Mouse (Mus musculus): ENCODE results near the gene Ubac1. TPM values are rescaled to one million over a fixed set of nuclear protein-coding genes. Genes with fewer than 3 reads are reported as not detected.

The Ubac1 gene
- polyA plus RNA-seq, 1 experiment, result not detected

GRCm38 (mm10) chr2:25969319-25969718 lies 52.2 kb downstream of the Ubac1 start:
- Histone ChIP-seq H3K27ac (ENCODE audit: insufficient read depth, low read depth, low read length) (no peak overlapping the region), H3K4me3 (ENCODE audit: insufficient read depth, low read depth, low read length) (no peak overlapping the region), H3K4me1 (ENCODE audit: control insufficient read depth, insufficient read depth, low read length) (peaks cover 10% of the 10 kb centered on the region)
- TF ChIP-seq POLR2A (IDR thresholded peaks at IDR 0.05; ENCODE audit: insufficient read depth, low read depth, low read length) (no peak), CTCF (IDR thresholded peaks at IDR 0.05; ENCODE audit: insufficient read depth, low read depth, low read length) (no peak)
- 64% methylated on average over 4 of the region's 4 CpGs for WGBS

GRCm38 (mm10) chr2:25949291-25949690 lies 72.3 kb downstream of the Ubac1 start:
- peaks cover 2% of the 10 kb centered on the region; the same call in 1 of the 2 replicates for H3K4me1 ChIP-seq (ENCODE audit: control insufficient read depth, insufficient read depth, low read length)
- H3K27ac ChIP-seq (ENCODE audit: insufficient read depth, low read depth, low read length), result no peak overlapping the region
- TF ChIP-seq CTCF (IDR thresholded peaks at IDR 0.05; ENCODE audit: insufficient read depth, low read depth, low read length) (no peak), POLR2A (IDR thresholded peaks at IDR 0.05; ENCODE audit: insufficient read depth, low read depth, low read length) (no peak)
- H3K4me3 ChIP-seq (ENCODE audit: insufficient read depth, low read depth, low read length), result no peak overlapping the region
- WGBS, result 86% methylated on average over 3 of the region's 3 CpGs

Other genes starting within 250 kb of the Ubac1 start
- gene Lcn11, start 244.7 kb downstream of the Ubac1 start, polyA plus RNA-seq (2012; ENCODE audit: insufficient read depth, insufficient read length, low replicate concordance, missing spikeins), result not detected in 2 replicates
- not detected in 2 replicates for gene Gm13539, start 239.5 kb downstream of the Ubac1 start, polyA plus RNA-seq (2012; ENCODE audit: insufficient read depth, insufficient read length, low replicate concordance, missing spikeins)
- gene Glt6d1, start 205.9 kb downstream of the Ubac1 start, polyA plus RNA-seq (2012; ENCODE audit: insufficient read depth, insufficient read length, low replicate concordance, missing spikeins), result not detected in 2 replicates
- gene Lcn9, start 198.6 kb downstream of the Ubac1 start, polyA plus RNA-seq (2012; ENCODE audit: insufficient read depth, insufficient read length, low replicate concordance, missing spikeins), result not detected in 2 replicates
- not detected in 2 replicates for gene Sohlh1, start 174.5 kb downstream of the Ubac1 start, polyA plus RNA-seq (2012; ENCODE audit: insufficient read depth, insufficient read length, low replicate concordance, missing spikeins)
- gene Kcnt1, start 158.0 kb downstream of the Ubac1 start, polyA plus RNA-seq (2012; ENCODE audit: insufficient read depth, insufficient read length, low replicate concordance, missing spikeins), result 206 and 256 TPM in 2 replicates
- gene Camsap1, start 38.5 kb downstream of the Ubac1 start, polyA plus RNA-seq (2012; ENCODE audit: insufficient read depth, insufficient read length, low replicate concordance, missing spikeins), result not detected in 2 replicates
- gene Nacc2, start 101.5 kb upstream of the Ubac1 start, polyA plus RNA-seq (2012; ENCODE audit: insufficient read depth, insufficient read length, low replicate concordance, missing spikeins), result 71.7 TPM in 1 of 2 replicates, not detected in the other
- gene Lhx3, start 186.5 kb upstream of the Ubac1 start, polyA plus RNA-seq (2012; ENCODE audit: insufficient read depth, insufficient read length, low replicate concordance, missing spikeins), result not detected in 2 replicates
- gene Qsox2, start 215.8 kb upstream of the Ubac1 start, polyA plus RNA-seq (2012; ENCODE audit: insufficient read depth, insufficient read length, low replicate concordance, missing spikeins), result not detected in 2 replicates

Data from olfactory bulb, adult 2 months (tissue).